Mouse (Mus musculus) spleen, postnatal 4 days (tissue): ENCODE results near the gene B3gnt9.

Experiments used
- DNase-seq, 2 experiments: peaks; one replicate each; pipeline ENCODE4 v3.0.0; 2022; ENCODE audit warnings: low spot score in 2 of 2

Gene B3gnt9

GRCm38 (mm10) chr8:105209153-105210110 is 45.5 kb downstream of the B3gnt9 start:
- DNase-seq, result no peak

- DNase-seq, result no peak
These were observed 47.2 kb downstream of the B3gnt9 start for GRCm38 (mm10) chr8:105207675-105208273.

GRCm38 (mm10) chr8:105206766-105207275 is 48.1 kb downstream of the B3gnt9 start:
- DNase-seq, result no peak

- DNase-seq, result no peak
These were observed 49.2 kb downstream of the B3gnt9 start for GRCm38 (mm10) chr8:105205748-105206147.
